Mouse (Mus musculus) urinary bladder, postnatal 36 days (tissue): ENCODE data around the gene Ttc26.

Experiments used
- DNase-seq, 2 experiments: peaks; one replicate each; pipeline ENCODE4 v3.0.0; 2022; ENCODE audit warnings: low spot score in 2 of 2, mixed read lengths in 1 of 2

The Ttc26 gene

DNA sequence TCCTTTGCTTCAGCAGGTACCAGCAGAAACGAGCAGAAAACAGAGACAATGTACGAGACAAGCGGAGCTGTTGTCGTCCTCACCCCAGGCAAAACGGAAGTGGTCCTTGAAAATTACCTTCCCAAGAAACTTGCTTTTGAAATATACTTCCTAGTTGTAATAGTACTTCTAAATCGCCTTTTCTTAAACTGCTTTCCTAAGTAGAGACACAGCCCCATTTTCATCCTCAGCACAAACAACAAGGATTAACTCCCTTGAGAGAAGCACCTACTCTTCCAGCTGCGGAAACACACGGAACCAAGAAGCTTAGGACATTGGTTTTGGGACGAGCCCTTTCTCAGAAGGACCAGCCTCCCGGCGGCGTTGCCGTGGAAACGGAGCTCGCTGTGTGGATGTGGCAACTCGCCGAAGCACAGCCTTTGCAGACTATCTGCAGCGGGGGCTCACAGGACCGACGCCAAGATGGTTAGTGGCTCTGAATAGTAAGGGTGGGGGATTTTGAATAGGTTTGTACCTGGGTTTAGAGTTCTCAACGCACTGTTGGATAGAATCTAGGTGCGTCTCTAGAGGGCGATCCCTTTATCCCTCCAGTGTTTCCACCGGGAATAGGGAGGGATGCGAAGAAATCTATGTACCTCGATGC, at the start of gene Ttc26:
TSS of gene Ttc26 (plus strand) at position 341 of the 643 bp plus-strand sequence.
- peak; percentile 75 to 80 for DNase-seq

DNA sequence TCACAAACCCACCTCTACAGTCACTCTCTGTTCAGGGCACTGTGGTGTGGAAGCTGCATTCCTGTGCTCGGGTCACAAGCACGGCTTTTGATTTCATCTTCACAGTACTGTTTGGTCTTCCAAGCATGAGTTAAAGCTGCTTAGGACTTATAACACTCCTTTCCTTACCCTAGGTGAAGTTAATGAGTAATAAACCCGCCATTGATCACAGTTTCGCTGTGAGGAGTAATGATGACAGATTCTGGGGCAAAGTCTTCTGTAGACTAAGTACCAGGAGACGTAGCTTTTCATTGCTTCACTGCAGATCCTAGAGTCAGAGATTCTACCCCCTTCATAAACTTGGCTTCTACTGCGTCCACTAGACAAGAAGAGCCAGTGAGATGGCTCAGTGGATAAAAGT, 46.0 kb upstream of the Ttc26 start:
- DNase-seq: no peak

DNA sequence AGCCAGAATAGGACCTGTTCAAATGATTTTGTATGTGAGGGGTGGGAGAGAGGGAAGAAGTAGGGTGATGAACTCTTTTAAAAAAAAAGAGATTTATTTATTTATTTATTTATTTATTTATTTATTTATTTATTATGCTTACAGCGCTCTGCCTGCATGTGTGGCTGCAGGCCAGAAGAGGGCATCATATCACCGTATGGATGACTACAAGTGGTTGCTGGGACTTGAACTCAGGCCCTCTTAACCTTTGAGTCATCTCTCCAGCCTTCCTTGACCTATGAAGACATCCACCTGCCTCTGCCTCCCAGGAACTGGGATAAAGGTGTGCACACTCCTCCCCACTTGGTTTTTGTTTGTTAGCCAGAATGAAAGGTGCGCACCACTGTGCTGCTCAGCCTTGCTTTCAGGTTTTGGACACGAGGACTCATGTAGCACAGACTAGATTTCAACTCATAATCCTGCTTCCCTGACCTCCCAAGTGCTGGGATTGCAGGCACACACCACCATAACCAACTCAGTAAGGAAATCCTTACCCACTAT, 44.0 kb upstream of the Ttc26 start:
- no peak for DNase-seq

GRCm38 (mm10) chr6:38337951-38338350, 43.3 kb upstream of the Ttc26 start:
- DNase-seq: peak in 1 of 2 experiments; percentile 26

DNA sequence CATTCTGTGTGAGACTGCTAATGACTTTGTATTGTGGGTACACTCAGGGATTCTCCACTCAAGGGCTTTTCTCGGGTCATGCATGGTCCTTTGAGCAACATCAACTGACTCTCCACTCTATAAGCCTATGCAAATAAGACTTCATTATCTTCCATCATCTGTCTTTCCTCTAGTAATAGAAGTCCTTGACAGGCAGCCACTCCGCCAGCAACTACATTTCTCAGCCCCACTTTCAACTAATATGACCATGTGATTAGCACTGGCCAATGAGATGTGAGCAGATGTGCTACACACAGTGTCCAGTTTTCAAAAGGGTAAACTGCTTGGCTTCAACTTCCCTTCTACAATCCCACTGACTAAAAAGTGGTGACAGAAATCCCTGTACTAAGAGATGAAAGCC, 42.2 kb upstream of the Ttc26 start:
- DNase-seq: no peak

- no peak for DNase-seq
Observed at GRCm38 (mm10) chr6:38341751-38342665, 39.3 kb upstream of the Ttc26 start.

GRCm38 (mm10) chr6:38342666-38342992, 38.6 kb upstream of the Ttc26 start:
- no peak for DNase-seq

GRCm38 (mm10) chr6:38343581-38343980, 37.7 kb upstream of the Ttc26 start:
- DNase-seq: no peak

DNA sequence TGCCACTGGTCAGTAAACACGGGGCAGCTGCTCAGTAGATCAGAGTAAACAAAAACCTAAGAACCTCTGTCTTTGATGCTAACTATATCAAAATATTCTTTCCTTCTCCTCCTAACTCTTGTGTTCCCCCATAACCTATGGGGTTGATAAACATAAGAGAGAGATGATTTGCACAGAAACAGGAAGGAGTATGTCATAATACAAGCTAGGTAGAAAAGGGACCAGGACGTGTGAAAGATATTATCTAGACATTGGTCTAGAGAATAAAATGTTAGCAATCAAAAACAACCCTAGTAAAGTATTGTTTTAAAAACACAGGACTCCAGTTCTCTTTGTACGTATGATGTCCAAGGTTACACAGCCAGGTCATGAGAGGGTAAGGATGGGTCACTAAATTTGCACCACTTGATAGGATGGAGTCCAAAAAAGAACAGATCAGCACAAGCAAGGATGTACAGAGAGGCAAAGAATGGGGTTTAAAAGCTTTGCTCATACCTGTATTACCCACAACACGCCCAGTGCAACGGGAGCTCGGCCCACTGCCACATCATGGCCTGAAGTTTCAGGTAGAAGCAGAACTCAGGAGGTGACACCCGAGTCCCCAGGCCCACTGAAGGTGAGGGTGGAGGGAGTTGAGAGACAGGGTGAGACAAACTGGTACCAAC, 37.1 kb upstream of the Ttc26 start:
- no peak for DNase-seq

GRCm38 (mm10) chr6:38345796-38346195, 35.5 kb upstream of the Ttc26 start:
- peak; percentile 71 to 84 for DNase-seq

GRCm38 (mm10) chr6:38347875-38348274, 33.4 kb upstream of the Ttc26 start:
- DNase-seq: no peak

GRCm38 (mm10) chr6:38348811-38349453, 32.3 kb upstream of the Ttc26 start:
- no peak for DNase-seq

GRCm38 (mm10) chr6:38349806-38350205, 31.5 kb upstream of the Ttc26 start:
- DNase-seq: no peak

DNA sequence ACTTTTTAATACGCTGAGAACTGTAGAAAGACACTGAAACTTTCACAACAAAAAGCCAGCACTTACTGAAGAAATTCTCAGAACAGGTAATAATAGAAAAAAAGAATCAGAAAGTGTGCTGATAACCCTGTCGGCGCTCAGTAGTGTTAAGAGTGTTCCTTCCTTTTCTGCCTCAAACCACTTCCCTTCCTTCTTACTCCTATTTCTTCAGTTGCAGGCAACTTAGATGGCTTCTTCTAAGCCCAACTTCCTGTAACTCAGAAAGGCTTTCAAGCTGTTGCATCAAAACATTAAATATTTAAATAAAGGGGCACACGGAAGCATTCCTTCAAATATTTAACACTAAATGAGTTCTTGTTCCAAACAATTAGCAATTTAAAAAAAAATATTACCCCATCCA, 29.3 kb upstream of the Ttc26 start:
- no peak for DNase-seq

GRCm38 (mm10) chr6:38352451-38352850, 28.8 kb upstream of the Ttc26 start:
- DNase-seq: no peak

GRCm38 (mm10) chr6:38353181-38353580, 28.1 kb upstream of the Ttc26 start:
- DNase-seq: no peak

DNA sequence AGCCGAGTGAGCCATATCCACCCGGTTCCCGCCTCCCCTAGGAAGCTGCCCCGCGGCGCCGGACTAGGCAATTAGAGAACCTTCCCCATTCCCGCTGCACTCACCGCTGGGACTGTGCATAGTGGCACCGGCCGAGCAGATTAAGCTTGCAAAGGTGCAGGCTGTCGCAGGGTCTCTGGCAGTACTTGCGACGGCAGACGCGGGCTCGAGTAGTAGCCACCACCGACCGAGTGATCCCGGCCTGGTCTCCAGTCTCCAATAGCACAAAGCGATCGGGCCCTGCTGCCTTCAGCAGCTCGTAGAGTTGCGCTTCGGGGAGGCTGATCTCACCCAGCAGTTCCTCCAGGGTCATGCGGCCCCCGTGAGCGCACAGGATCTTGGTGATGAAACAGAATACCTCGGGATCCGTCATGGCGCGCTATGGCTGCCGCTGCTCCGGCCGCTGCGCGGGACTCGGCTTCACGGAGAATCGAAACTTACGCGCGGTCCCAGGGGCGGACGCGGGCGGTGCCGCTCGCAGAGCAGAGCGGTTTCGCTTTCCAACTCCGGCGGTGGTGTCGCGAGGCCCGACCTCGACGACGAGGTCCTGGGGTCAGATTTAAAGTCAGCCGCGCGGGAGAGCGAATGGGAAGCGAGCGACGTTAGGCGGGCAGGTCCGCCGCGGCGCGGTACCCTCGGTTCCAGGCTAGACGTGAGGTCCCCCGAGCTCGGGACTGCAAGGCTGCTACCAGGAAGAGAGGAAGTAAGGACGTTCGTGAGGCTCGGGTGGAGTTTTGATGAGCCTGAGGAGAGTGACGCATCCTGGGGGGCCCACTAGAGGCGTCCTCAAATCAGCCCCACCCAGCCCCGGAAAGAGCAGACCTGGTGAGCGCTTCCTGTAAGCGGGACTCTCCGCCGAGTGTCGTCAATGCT, 27.2 kb upstream of the Ttc26 start, which contains the start of gene Zc3hav1:
TSS of gene Zc3hav1 (minus strand) at position 793 of the 912 bp plus-strand sequence.
- peak; percentile 82 to 85 for DNase-seq

DNA sequence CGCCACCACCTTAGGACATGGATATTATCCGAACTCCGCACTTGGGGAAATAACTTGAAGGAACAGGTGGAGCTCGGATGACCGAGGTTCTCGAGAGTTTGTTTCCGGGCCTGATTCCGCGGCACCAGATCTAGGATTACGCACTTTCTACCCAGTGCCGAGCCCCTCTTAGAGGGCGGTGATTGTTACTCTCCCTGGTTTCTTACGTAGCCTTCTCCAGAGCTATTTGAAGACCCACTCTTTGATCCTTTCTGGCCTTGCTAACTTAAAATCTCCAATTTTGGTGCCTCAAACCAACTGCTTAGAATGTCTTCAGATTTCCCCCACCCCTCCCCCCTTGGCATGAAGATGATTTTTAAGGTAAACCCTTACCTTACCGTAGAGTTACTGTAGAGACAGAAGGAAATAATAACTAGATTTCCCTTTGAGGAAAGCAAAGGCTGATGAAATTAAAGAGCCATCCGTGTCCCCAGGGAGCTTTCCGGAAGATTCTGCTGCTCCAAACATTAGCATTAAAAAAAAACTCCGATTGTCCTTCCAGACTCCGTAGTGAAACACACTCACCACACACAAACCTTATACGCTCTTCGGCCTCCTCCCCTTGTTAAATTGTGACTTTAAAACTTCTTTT, 26.4 kb upstream of the Ttc26 start:
- no peak for DNase-seq

DNA sequence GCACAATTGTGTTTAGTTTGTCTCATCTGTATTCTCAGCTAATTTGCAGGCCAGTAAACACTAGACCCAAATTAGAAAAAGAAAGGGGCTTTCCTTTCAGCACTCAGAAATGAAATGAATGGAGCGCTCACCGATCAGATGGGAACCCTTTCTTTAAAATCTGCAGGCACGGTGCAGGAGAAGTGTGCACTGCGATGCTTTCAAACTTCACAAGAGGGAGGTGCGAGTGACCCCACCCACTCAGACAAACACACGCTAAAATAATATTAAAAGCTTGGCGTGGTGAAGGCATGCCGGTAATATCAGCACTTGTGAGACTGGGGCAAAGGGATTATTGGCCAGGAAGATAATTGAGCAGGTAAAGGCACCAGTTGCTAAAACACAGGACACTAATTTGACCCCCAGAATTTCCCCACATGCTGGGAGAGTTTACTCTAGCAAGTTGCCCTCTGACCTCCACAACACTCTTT, 25.9 kb upstream of the Ttc26 start:
- DNase-seq: no peak

GRCm38 (mm10) chr6:38355862-38356261, 25.4 kb upstream of the Ttc26 start:
- DNase-seq: peak in 1 of 2 experiments; percentile 28
